Mouse (Mus musculus): ENCODE measurements at regions not wholly inside any gene's neighbourhood (a gene's known extent, or its start where the extent isn't known, plus 50 kb on each side); places are given as distances from the start of the nearest gene placed in this dataset.
A peak's percentile ranks its signal among the peaks of the same experiment; 100 is the strongest.

DNA sequence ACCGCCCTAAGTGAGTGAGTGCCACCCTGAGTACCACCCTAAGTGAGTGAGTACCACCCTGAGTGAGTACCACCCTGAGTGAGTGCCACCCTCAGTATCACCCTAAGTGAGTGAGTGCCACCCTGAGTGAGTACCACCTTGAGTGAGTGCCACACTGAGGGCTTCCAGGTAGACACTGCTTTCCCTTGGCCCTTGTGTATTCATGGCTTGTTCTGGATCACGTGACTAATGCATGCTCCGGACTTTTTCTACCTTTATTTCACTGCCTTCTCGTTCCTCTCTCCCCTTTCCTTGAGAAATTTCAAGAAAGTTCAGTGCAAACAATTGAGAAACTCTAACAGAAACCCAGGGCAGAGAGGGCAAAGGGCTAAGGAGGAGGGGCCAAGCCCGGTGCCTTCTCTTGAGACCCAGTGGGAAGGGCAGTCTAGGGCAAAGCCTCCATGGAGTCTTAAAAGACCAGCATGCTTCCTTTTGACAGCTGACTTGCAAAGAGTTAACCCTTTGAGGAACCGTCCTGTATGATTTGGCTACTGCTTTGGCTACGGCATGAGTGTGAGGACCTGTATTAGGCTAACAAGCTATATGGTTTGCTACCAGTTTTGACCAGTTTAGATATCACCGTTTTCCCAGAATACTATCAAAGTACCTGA is 787.1 kb upstream of the Car8 start:
- WGBS, result 63% methylated on average over 8 of the region's 8 CpGs
- Histone ChIP-seq H3K4me3 (ENCODE audit: low read depth, low read length) (no peak overlapping the region), H3K4me2 (replicated peaks; ENCODE audit: low read depth) (no peak overlapping the region), H3K9me3 (ENCODE audit: control insufficient read depth, low read length) (no peaks in the 10 kb centered on the region), H3K36me3 (ENCODE audit: control insufficient read depth, insufficient read depth, low read length) (no peaks in the 10 kb centered on the region), H3K9ac (ENCODE audit: low read length) (no peak overlapping the region), H3K4me1 (replicated peaks; ENCODE audit: control insufficient read depth, insufficient read depth) (no peaks in the 10 kb centered on the region), H3K27ac (replicated peaks) (no peak overlapping the region), H3K27me3 (ENCODE audit: control insufficient read depth, insufficient read depth, low read length) (no peaks in the 10 kb centered on the region)
- DNase-seq (ENCODE audit: low spot score) (peak; percentile 49), ATAC-seq (ENCODE audit: low FRiP score, low TSS enrichment) (peak; percentile 70)
- TF ChIP-seq CTCF (IDR thresholded peaks at IDR 0.05; ENCODE audit: low read depth) (no peak), EP300 (optimal IDR thresholded peaks at IDR 0.05) (no peak)

DNA sequence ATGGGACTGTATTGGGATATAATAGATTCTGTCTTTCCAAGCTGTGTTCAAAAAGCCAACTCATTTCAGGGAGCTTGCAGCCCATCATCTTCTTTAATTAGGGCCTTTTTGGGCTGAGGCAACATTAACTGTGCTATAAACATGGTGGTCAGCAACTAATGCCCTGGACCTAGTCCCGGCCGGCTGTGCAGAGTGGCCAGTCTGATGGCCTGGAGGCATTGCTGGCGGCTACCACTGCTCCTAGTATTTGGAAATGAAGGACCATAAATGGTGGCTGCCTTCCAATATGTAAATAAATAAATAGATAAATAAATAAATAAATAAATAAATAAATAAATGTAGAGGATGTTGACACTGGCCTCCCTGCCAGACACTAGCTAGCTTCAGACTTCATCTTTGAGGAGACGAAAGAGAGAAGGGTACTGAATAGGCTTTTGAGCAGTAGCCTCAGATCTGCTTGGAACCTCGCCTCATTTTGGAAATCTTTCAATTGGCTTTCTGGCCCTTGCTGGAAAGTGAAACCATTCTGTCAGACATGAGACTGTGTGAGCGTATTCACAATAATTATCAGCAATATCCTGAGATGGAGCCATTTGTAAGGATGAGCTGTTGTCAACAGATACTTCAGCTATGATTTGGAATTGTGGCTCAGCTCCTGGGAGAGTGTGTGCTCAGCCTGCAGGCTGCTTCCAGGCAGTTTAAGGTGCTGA is 785.5 kb upstream of the Car8 start:
- no peak overlapping the region for H3K4me2 ChIP-seq (replicated peaks; ENCODE audit: low read depth)
- DNase-seq (ENCODE audit: low spot score), result no peak
- 65% methylated on average over 6 of the region's 6 CpGs for WGBS
- H3K4me3 ChIP-seq (ENCODE audit: low read depth, low read length), result no peak overlapping the region
- no peaks in the 10 kb centered on the region for H3K9me3 ChIP-seq (ENCODE audit: control insufficient read depth, low read length)
- no peaks in the 10 kb centered on the region for H3K36me3 ChIP-seq (ENCODE audit: control insufficient read depth, insufficient read depth, low read length)
- H3K27me3 ChIP-seq (ENCODE audit: control insufficient read depth, insufficient read depth, low read length), result no peaks in the 10 kb centered on the region
- TF ChIP-seq CTCF (IDR thresholded peaks at IDR 0.05; ENCODE audit: low read depth) (no peak), EP300 (optimal IDR thresholded peaks at IDR 0.05) (no peak)
- H3K4me1 ChIP-seq (replicated peaks; ENCODE audit: control insufficient read depth, insufficient read depth), result no peaks in the 10 kb centered on the region
- no peak overlapping the region for H3K9ac ChIP-seq (ENCODE audit: low read length)
- no peak overlapping the region for H3K27ac ChIP-seq (replicated peaks)
- no peak for ATAC-seq (ENCODE audit: low FRiP score, low TSS enrichment)

DNA sequence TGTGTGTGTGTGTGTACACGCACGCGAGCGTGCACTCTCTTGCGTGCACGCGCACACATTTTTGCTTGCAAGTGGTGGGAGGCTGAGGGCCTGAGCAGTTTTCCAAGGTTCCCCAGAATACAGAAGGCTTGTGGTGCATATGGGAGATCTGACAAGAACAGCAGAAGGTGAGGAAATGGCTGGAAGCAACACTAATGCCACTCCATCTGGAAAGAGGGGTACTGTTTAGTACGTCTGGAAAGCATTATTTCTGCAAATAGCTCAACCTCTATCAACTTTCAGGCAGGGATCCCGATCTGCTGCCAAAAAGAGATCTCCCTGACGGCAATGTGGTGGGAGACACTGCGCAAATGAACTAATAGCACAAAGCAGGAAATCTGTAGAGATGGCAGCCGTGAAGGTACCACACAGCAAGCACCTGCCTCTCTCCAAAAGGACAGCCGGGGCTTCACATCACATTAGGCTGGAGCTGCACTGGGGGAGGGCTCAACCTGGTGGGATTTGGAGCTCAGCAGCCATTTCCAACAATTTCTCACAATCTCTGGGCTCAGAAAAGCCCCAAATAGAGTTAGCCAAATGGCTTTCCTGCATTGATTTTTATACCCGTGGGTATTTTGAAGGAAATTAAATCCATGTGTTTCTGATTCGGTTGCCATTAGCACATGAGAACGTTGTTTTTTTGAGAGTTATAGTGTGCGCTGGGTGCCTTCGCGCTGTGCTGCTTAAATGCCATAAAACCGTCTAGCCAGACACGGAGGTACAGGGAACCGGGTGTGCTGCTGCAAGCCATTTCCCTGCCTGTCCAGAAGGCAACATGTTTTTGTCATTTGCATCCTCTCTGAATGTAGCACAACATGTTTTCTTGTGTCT is 780.6 kb upstream of the Car8 start:
- no peaks in the 10 kb centered on the region for H3K36me3 ChIP-seq (ENCODE audit: control insufficient read depth, insufficient read depth, low read length)
- H3K27ac ChIP-seq (replicated peaks), result no peak overlapping the region
- H3K4me3 ChIP-seq (ENCODE audit: low read depth, low read length), result no peak overlapping the region
- DNase-seq (ENCODE audit: low spot score) (no peak), ATAC-seq (ENCODE audit: low FRiP score, low TSS enrichment) (no peak)
- H3K27me3 ChIP-seq (ENCODE audit: control insufficient read depth, insufficient read depth, low read length), result no peaks in the 10 kb centered on the region
- no peaks in the 10 kb centered on the region for H3K4me1 ChIP-seq (replicated peaks; ENCODE audit: control insufficient read depth, insufficient read depth)
- H3K4me2 ChIP-seq (replicated peaks; ENCODE audit: low read depth), result no peak overlapping the region
- H3K9me3 ChIP-seq (ENCODE audit: control insufficient read depth, low read length), result no peaks in the 10 kb centered on the region
- WGBS, result 86% methylated on average over 22 of the region's 22 CpGs
- H3K9ac ChIP-seq (ENCODE audit: low read length), result no peak overlapping the region
- TF ChIP-seq CTCF (IDR thresholded peaks at IDR 0.05; ENCODE audit: low read depth) (no peak), EP300 (optimal IDR thresholded peaks at IDR 0.05) (no peak)

DNA sequence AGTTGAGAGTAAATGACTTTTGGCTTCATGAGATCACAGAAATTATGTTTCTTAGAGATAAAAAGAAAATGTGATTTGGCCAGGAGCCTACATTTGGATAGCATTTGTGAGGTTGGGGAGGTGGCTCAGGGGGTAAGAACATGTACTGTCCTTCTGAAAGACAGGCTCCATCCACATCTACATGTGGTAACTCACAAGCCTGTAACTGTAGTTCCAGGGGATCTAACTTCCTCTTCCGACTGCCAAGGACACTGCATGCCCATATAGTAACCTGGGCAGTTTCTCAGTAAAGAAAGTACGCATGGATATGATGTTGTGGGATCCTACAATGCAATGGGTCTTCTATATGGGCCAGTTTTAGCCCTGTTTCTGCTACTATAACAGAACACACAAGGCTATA is 779.4 kb upstream of the Car8 start:
- ATAC-seq (ENCODE audit: low FRiP score, low TSS enrichment) (no peak), DNase-seq (ENCODE audit: low spot score) (no peak)
- 88% methylated on average over 2 of the region's 2 CpGs for WGBS
- Histone ChIP-seq H3K9ac (ENCODE audit: low read length) (no peak overlapping the region), H3K36me3 (ENCODE audit: control insufficient read depth, insufficient read depth, low read length) (no peaks in the 10 kb centered on the region), H3K4me3 (ENCODE audit: low read depth, low read length) (no peak overlapping the region), H3K27ac (replicated peaks) (no peak overlapping the region), H3K9me3 (ENCODE audit: control insufficient read depth, low read length) (no peaks in the 10 kb centered on the region), H3K27me3 (ENCODE audit: control insufficient read depth, insufficient read depth, low read length) (no peaks in the 10 kb centered on the region), H3K4me2 (replicated peaks; ENCODE audit: low read depth) (no peak overlapping the region), H3K4me1 (replicated peaks; ENCODE audit: control insufficient read depth, insufficient read depth) (no peaks in the 10 kb centered on the region)
- no peak for TF ChIP-seq EP300 (optimal IDR thresholded peaks at IDR 0.05)
- TF ChIP-seq CTCF (IDR thresholded peaks at IDR 0.05; ENCODE audit: low read depth), result no peak

DNA sequence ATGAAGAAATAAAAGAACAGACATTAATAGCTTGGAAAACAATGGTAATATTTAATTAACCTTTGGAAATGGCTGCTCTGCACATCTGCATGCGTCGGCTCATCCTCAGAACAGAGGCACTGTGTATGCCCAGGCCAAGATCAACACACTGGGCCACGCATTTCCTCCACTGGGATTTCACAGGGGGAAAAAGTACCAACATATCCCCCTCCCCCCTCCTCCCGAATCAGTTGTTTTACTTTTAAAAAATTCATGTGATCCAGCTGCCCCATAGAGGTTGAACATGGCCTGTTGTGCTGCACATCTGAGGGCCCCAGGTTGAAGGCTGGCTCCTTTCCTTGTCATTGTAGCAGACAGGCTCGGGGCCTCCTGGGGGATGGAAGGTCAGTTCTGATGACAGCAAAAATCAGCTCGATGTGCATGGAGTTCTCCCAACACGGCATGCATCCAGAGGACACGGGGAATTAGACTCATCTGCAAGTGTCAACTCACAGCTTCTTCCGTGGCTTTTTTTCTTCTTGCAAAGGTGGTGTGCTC is 777.7 kb upstream of the Car8 start:
- no peaks in the 10 kb centered on the region for H3K4me1 ChIP-seq (replicated peaks; ENCODE audit: control insufficient read depth, insufficient read depth)
- DNase-seq (ENCODE audit: low spot score) (no peak), ATAC-seq (ENCODE audit: low FRiP score, low TSS enrichment) (no peak)
- TF ChIP-seq EP300 (optimal IDR thresholded peaks at IDR 0.05) (no peak), CTCF (IDR thresholded peaks at IDR 0.05; ENCODE audit: low read depth) (no peak)
- H3K27me3 ChIP-seq (ENCODE audit: control insufficient read depth, insufficient read depth, low read length), result no peaks in the 10 kb centered on the region
- H3K4me3 ChIP-seq (ENCODE audit: low read depth, low read length), result no peak overlapping the region
- WGBS, result 75% methylated on average over 9 of the region's 9 CpGs
- H3K4me2 ChIP-seq (replicated peaks; ENCODE audit: low read depth), result no peak overlapping the region
- no peaks in the 10 kb centered on the region for H3K9me3 ChIP-seq (ENCODE audit: control insufficient read depth, low read length)
- H3K27ac ChIP-seq (replicated peaks), result no peak overlapping the region
- no peaks in the 10 kb centered on the region for H3K36me3 ChIP-seq (ENCODE audit: control insufficient read depth, insufficient read depth, low read length)
- no peak overlapping the region for H3K9ac ChIP-seq (ENCODE audit: low read length)

All from stomach, postnatal 0 days (tissue).